Mouse (Mus musculus): Measurements from ENCODE around the gene Rad23b.
A peak's percentile ranks its signal among the peaks of the same experiment; 100 is the strongest.
"Not testable (repeated sequence)": the region's sequence is repeated elsewhere in the genome, so short reads cannot be mapped to it uniquely, and the experiment has no call there.

Rad23b gene

GRCm38 (mm10) chr4:55355845-55356244, 6.0 kb downstream of the Rad23b start:
- no peak for DNase-seq (ENCODE audit: low spot score)

- no peak for DNase-seq (ENCODE audit: low spot score)
These were observed 6.9 kb downstream of the Rad23b start for GRCm38 (mm10) chr4:55356726-55357125.

- DNase-seq (ENCODE audit: low spot score): no peak
These were observed 14.0 kb downstream of the Rad23b start for GRCm38 (mm10) chr4:55363866-55364265.

- no peak for DNase-seq (ENCODE audit: low spot score)
These were observed 14.5 kb downstream of the Rad23b start for GRCm38 (mm10) chr4:55364374-55364773.

GRCm38 (mm10) chr4:55366014-55366413, 16.2 kb downstream of the Rad23b start:
- DNase-seq (ENCODE audit: low spot score): no peak

GRCm38 (mm10) chr4:55370127-55370526, 20.3 kb downstream of the Rad23b start:
- no peak for DNase-seq (ENCODE audit: low spot score)

- DNase-seq (ENCODE audit: low spot score): no peak
These were observed 21.5 kb downstream of the Rad23b start for GRCm38 (mm10) chr4:55371355-55371754.

GRCm38 (mm10) chr4:55382350-55382749, 32.5 kb downstream of the Rad23b start:
- no peak for DNase-seq (ENCODE audit: low spot score)

GRCm38 (mm10) chr4:55386768-55387167, 36.9 kb downstream of the Rad23b start:
- DNase-seq (ENCODE audit: low spot score): no peak

- no peak for DNase-seq (ENCODE audit: low spot score)
These were observed 41.6 kb downstream of the Rad23b start for GRCm38 (mm10) chr4:55391480-55391879.

GRCm38 (mm10) chr4:55392445-55392844, 42.6 kb downstream of the Rad23b start:
- DNase-seq (ENCODE audit: low spot score): no peak

- no peak for DNase-seq (ENCODE audit: low spot score)
These were observed 48.3 kb downstream of the Rad23b start for GRCm38 (mm10) chr4:55397911-55398762.

GRCm38 (mm10) chr4:55398901-55399300, 49.1 kb downstream of the Rad23b start:
- no peak for DNase-seq (ENCODE audit: low spot score)

- DNase-seq (ENCODE audit: low spot score): no peak
These were observed 55.5 kb downstream of the Rad23b start for GRCm38 (mm10) chr4:55405329-55405728.

GRCm38 (mm10) chr4:55406558-55406957, 56.7 kb downstream of the Rad23b start:
- no peak for DNase-seq (ENCODE audit: low spot score)

GRCm38 (mm10) chr4:55408081-55408480, 58.2 kb downstream of the Rad23b start:
- DNase-seq (ENCODE audit: low spot score): peak; percentile 21

GRCm38 (mm10) chr4:55409025-55409424, 59.2 kb downstream of the Rad23b start:
- no peak for DNase-seq (ENCODE audit: low spot score)

GRCm38 (mm10) chr4:55409578-55410224, 59.9 kb downstream of the Rad23b start:
- DNase-seq (ENCODE audit: low spot score): not testable (repeated sequence)

GRCm38 (mm10) chr4:55415864-55416263, 66.0 kb downstream of the Rad23b start:
- peak; percentile 24 for DNase-seq (ENCODE audit: low spot score)

- no peak for DNase-seq (ENCODE audit: low spot score)
These were observed 76.4 kb downstream of the Rad23b start for GRCm38 (mm10) chr4:55426250-55426649.

All from layer of hippocampus, adult 11-12 months (tissue).